Mouse (Mus musculus) natural killer cell, adult 2 months (primary cell): ENCODE data around the gene Atp5b.
"Not testable (repeated sequence)": the region's sequence is repeated elsewhere in the genome, so short reads cannot be mapped to it uniquely, and the experiment has no call there.

Experiments
- DNase-seq, 2 experiments: peaks; one replicate each; pipeline ENCODE4 v3.0.0; 2022; ENCODE audit warnings: low spot score in 2 of 2

Gene Atp5b

DNA sequence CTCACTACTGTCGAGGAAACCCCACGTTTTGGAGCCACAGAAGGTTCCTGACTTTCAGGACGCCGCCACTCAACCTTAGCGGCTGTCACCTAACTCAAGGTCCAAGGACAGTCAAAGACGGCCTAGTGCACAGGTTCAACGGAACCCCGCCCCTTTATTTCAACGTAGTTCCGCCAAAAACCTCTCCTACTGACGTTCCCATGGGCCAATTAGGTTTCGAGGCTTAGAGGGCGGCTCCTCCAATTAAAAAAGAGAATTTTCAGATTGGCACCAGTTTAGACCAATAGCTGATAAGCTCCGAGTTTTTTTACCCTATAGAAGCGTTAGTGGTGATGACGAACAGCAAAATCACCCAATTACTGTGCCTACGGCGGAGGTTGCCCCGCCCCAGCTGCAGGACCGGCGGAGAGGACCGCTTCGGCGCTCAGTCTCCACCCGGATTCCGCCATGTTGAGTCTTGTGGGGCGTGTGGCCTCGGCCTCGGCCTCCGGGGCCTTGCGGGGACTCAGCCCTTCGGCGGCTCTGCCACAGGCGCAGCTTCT, at the start of gene Atp5b:
Gene Atp5b (plus strand): TSS at position 394 of the 542 bp plus-strand sequence.
- DNase-seq = peak; percentile 98 to 99

DNA sequence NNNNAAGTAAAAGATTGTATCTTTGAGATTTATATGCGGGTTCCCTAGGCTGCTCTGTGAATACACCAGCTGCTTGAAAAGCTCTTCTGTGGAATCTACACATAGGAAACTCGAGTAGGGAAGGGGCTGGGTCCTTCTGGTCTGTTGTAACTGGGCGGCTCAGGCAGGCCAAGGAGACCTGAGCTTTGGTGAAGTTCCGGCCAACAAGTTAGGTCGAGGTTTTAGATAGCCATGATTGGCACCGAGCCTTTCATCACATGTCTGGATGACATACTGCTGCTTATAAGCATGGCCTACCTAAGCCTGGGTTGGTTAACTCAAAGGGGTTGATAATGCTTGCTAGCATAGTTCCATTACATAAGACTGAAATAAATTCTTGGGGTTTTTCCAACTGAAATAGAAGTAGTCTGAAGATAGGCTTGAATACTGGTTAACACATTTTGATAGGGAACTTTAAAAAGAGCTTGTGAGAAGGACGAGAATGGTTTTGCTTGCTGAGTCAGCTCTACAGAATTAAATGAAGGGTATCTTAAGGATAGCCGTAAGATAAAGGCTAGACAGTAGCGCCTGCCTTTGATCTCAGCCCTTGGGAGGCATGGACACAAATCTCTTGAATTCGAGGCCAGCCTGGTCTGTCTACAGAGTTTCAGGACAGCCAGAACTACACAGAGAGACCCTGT, 46.2 kb upstream of the Atp5b start:
- DNase-seq = peak; percentile 53 to 64

DNA sequence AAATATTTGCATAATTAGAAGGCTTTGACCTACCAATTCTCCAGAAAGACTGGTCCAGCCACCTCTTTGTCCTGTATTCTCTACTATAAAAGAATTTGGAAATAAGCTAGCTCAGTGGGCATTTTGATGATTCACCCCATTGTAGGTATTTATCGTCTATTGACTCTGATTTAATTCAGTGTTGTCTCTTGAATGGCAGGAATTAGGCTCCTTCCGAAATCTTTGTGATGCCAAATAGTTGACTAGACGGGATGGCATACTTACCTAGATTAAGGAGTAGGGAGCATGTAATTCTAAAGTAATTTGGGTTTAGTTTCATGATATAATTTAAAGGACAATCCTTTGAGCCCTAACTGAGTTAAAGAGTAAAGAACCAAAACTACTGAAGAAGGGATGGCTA, 45.2 kb upstream of the Atp5b start:
- DNase-seq = no peak

DNA sequence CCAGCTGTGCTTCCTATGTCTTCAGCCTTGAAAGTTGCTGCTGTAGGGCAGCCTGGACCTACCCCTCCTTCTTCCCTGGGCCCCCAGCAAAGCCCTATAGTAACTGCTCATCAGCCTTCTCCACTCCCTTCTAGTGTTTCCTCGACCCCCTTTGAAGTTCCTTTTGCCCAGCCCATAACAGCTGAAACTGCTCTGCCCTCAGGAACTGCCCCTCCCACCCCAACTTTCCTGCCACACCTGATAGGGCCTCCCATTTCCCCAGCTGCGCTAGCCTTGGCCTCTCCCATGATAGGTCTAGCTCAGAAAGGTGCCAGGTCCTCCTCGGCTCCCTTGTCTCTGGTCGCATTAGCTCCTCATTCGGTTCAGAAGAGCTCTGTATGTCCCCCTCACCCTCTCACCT, 43.9 kb upstream of the Atp5b start:
- DNase-seq = no peak

DNA sequence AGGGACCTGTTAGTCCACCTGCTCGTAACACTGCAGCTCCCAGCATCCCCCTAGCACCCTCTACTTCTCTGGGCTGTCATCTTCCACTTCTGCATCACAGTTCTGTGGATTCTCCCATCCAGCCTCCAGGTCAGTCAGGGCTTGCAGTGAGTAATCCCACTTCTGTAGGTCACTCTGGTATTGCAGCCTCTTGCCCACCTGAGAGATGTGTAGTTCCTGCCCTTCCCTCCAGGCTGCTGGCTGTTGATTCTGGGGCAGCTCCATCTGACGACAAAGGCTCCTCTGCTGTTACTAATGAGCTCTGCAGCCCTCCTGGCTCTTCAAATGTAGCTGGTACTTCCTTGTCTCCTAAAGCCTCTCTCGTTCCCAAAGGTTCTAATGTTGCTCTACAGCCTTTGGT, 43.2 kb upstream of the Atp5b start:
- DNase-seq = no peak

DNA sequence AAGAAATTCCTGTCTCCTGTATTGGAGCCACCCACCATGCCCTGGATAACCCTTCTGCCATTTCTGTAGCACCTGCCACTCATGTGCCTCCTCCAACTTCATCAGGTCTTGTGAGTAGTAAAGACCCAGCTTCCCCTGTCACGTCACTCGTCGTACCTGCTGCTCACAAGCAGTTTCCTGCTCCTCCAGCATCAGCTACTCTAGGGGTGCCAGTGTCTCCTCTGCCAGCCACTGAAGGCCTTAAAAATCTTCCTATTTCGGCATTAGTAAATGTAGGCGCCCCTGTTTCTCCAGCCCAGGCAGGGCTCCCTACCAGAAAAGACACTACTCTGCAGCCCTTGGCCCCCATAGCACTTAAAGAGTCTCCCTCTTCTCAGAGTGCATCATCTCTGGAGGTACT, 42.8 kb upstream of the Atp5b start:
- DNase-seq = no peak

DNA sequence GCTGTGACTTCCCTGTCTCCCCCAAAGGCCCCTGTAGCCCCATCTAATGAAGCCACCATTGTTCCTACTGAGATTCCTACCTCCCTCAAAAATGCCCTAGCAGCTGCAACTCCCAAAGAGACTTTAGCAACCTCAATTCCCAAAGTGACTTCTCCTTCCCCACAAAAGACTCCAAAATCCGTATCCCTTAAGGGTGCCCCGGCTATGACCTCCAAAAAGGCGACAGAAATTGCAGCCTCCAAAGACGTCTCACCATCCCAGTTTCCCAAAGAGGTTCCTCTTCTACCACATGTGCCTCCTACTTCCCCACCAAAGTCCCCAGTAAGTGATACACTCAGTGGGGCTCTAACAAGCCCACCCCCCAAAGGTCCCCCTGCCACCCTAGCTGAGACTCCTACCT, 41.4 kb upstream of the Atp5b start:
- DNase-seq = no peak

DNA sequence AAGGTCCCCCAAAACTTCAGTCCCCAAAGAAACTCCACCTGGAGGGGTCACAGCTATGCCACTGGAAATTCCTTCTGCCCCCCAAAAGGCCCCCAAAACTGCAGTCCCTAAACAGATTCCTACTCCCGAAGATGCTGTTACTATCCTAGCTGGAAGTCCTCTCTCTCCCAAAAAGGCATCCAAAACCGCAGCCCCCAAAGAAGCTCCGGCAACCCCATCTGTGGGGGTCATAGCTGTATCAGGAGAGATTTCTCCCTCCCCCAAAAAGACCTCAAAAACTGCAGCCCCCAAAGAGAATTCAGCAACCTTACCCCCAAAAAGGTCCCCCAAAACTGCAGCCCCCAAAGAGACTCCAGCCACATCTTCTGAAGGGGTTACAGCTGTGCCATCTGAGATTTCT, 40.6 kb upstream of the Atp5b start:
- DNase-seq = no peak

DNA sequence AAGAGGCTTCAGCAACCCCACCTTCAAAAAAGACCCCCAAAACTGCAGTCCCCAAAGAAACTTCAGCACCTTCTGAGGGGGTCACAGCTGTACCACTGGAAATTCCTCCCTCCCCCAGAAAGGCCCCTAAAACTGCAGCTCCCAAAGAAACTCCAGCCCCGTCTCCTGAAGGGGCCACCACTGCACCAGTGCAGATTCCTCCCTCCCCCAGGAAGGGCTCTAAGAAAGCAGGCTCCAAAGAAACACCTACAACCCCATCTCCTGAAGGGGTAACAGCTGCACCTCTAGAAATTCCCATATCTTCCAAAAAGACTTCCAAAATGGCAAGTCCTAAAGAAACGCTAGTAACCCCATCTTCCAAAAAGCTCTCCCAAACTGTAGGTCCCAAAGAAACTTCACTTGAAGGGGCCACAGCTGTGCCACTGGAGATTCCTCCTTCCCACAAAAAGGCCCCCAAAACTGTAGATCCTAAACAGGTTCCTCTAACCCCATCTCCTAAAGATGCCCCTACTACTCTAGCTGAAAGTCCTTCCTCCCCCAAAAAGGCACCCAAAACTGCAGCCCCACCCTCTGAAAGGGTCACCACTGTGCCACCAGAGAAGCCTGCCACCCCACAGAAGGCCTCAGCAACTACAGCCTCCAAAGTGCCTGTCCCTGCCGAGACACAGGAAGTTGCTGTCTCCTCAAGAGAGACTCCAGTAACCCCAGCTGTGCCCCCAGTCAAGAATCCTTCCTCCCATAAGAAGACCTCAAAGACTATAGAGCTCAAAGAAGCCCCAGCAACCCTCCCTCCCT, 39.8 kb upstream of the Atp5b start:
- DNase-seq = no peak

DNA sequence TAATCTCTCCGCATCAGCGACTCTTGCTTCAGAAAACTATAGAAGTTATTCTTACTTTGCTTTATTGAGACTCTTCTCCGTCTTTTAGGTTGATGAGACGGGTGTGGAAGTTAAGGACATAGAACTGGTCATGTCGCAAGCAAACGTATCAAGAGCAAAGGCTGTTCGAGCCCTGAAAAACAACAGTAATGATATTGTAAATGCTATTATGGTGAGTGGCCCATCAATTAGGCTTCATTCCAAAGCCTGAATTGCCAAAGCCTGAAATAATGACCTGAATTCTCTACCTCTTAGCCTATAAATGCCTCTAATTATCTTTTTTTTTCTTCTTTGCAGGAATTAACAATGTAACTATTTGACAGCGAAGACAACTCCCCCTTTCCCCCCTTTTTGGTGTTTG, 34.9 kb upstream of the Atp5b start:
- no peak for DNase-seq

DNA sequence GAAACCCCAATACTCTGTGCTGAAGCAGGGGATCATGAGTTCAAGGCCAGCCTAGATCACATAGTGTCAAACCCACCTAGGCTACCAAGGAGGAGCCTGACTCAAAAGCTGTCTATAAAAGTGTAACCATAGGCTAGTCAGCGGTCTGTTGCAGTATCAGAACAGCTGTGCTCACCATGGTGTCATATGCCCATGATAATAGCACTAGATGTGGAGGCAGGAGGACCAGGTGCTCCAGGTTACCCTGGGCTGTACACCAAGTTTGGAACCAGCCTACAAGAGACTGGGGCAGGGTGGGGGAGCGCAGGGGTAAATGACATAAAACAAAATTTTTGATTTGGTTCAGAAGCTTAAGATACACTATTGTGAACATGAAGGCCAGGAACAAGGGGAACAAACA, 33.3 kb upstream of the Atp5b start:
- no peak for DNase-seq

DNA sequence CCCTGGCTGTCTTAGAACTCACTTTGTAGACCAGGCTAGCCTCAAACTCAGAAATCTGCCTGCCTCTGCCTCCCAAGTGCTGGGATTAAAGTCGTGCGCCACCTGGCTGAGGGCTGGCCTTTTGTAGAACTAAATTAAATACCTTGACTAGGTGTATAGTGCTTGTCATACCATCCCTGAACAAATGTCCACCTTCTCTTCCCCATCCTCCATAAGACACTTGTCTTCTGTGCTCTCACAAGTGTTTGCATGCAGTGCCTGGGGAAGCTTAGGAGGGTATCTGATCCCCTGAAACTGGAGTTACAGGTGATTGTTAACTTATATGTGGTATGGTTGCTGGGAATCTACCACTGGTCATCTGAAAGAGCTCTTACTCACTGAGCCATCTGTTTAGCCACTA, 32.7 kb upstream of the Atp5b start:
- DNase-seq = no peak

DNA sequence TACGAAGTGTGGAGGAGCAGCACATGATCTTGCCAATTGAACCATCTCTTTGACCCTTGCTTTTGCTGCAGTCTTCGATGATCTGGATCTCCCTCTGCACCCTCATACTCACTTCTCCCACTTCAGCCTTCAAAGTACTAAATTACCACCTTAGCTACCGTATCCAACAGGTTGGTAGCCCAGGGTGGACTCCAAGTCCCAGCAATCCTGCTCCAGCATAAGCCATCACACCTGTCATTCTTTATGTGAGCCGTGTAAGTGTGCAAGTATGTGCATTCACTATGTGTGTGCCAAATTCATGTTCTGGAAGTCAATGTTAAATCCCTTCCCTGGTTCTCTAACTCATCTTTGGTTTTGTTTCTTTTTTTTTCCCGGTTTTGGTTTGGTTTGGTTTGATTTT, 31.5 kb upstream of the Atp5b start:
- no peak for DNase-seq

DNA sequence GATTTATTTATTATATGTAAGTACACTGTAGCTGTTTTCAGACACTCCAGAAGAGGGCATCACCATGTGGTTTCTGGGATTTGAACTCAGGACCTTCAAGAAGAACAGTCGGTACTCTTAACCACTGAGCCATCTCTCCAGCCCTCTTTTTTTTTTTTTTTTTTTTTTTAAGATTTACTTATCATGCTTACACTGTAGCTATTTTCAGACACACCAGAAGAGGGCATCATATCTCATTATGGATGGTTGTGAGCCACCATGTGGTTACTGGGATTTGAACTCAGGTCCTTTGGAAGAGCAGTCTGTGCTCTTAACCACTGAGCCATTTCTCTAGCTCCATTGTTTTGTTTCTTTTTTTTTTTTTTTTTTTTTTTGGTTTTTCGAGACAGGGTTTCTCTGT, 30.9 kb upstream of the Atp5b start:
- not testable (repeated sequence) for DNase-seq

DNA sequence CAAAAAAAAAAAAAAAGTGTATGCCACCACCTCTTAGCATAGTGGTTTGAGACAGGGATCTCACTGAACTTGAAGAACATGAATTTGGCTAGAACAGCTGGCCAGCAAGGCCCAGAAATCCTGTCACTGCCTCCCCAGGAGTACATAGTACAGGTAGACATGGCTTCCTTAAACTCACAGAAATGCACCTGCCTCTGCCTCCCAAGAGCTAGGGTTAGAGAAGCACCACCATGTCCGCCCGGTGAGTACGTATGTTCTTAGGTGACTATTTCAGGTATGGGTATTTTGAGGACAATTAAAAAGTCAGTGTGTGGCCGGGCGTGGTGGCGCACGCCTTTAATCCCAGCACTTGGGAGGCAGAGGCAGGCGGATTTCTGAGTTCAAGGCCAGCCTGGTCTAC, 30.1 kb upstream of the Atp5b start:
- DNase-seq = no peak

DNA sequence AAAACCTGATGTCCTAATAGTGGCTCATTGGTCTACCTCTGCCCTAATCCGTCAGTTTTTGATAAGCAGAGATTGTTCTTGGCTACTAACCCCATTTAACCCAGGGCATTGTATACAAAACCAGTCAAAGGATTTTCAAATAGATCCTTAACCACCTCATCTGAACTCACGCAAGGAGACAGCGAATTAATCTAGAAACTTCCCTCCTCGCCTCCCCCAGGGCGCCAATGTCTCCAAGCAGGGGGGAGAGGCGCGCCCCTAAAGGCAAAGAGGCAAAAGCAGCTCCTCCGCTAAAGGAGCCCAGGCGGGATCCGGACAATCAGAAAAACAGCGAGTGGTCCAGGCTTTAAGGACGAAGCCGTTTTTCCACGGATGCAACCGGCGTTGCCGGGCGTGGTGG, 24.9 kb upstream of the Atp5b start:
- no peak for DNase-seq

DNA sequence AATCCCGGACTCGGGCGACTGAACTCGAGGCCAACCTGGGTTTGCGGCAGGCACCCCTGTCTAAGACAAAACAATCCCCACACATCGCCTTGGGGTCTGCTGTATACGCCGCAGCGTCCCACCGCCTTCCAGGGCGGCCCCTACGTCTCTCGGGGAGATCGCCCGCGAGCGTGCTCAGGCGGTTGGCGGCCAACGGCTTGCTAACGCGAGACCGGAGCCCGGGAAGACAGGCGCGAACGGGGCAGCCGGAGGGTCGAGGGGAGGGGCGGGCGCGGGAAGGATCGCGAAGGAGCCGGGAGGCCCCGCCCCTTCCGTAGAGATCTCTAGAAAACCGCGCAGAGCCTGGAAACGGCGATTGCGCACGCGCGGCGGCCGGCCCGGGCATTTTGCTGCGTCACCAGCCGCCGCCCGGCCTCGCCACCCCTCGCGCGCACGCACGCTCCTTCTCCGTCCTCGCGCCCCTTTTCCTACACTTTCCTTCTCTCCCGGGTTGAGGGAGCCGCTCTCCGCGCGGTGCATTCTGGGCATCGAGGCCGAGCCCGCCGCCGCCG, 24.4 kb upstream of the Atp5b start, which contains the start of gene Ptges3:
Gene Ptges3 (plus strand): TSS at position 354 of the 551 bp plus-strand sequence.
- peak; percentile 90 to 94 for DNase-seq

DNA sequence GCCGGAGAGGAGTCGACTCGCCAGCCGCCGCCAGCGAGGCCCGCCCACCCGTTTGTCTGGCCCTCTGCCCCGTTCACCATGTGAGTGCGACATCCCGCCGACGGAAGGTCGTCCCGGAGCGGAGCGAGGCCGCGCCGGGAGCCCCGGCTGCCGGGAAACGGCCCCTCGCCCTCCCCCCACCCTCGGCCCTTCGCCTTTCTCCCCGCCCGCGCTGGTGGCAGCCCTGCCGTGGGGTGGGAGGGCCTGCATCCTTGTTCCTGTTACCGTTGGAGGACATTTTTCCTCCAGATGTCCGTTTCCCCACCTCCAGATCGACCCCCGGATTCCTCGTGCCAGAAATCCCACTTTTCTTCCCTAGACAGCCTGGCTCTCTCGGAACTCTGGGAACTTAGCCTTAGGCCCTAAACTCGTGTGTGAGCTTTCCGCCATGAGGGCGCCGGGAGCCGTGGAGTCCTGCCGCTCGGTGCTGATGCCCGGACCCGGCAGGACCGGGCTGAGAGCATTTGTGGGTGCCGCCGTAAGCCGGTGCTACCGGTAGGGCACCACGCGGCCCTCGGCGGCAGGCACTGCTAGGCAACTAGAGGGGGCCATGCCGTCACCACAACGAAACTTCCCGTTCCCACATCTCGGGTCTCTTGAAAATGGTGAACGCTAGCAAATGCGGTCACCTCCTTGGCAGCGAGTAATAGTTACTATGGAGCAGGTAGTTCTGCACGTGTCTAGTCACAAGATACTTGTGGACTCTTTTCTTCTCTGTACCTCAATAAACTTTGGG, 23.7 kb upstream of the Atp5b start:
- peak; percentile 50 to 69 for DNase-seq

DNA sequence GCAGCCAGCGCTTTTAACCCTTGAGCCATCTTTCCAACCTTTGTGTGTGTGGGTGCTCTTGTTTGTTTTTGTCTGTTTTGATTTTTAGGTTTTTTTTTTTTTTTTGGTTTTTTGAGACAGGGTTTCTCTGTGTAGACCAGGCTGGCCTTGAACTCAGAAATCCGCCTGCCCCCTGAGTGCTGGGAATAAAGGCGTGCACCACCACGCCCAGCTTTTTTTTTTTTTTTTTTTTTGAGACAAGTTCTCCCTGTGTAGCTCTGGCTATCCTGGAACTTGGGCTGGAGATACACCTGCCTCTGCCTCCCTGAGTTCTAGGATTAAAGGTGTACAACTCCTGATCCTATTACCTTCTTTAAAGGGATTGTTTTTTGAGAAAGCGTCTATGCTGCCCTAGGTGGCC, 22.0 kb upstream of the Atp5b start:
- no peak for DNase-seq

DNA sequence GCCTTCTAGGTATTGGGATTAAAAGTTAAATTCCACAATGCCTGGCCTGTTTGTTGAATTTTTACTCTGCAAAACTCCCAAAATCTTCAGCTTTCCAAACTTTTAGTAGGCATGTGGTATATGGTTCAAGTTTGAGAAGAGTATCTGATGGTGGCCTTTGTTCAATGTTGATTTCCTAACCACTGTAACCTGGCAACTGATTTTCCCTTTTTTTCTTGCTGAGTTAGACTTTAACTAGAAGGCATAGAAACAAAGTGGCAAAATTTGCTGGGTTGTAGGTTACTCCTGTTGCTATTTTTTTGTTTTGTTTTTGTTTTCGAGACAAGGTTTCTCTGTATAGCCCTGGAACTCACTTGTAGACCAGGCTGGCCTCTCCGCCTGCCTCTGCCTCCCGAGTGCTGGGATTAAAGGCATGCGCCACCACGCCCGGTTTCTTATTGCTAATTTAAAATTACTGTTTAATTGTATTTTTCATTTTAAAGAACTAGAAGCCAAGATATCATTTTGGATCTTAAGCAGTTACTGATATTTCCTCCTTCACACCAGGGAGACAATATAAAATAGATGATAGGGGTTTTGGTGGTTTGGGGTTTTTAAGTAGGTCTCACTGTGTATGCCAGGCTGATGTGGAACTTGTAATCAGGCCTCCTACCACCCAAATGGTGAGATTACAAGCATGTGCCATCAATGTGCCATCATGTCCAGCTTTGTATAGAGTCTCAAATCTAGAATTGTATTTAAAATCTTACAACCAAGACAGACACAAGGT, 20.7 kb upstream of the Atp5b start:
- DNase-seq = no peak

DNA sequence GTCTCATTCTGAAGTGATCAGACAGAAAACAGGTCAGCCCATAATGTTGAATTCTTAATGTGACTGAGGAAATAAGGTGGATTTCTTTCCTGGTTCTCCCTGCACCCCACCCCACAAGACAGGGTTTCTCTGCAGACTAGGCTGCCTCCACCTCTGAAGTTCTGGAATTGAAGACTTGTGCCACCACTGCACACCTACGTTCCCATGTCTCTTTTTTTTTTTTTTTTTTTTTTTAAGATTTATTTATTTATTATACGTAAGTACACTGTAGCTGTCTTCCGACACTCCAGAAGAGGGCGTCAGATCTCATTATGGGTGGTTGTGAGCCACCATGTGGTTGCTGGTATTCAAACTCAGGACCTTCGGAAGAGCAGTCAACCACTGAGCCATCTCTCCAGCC, 17.0 kb upstream of the Atp5b start:
- DNase-seq = no peak
